Mouse (Mus musculus): Measurements from ENCODE around the gene Adam1a. TPM values are rescaled to one million over a fixed set of nuclear protein-coding genes. Genes with fewer than 3 reads are reported as not detected.

The Adam1a gene
- polyA plus RNA-seq (2015; fragmentation: Nextera tagmentation; extraction: Ambion mirVana): 1.1 TPM in 2 replicates

GRCm38 (mm10) chr5:121544910-121545792 lies at the start of gene Adam1a, which contains the start of gene Gm42878:
Adam1a (minus strand) TSS chr5:121545482.
Gm42878 (minus strand) TSS chr5:121545482.
- ATAC-seq (ENCODE audit: low read depth): peak; percentile 75
- Histone ChIP-seq H3K27ac (ENCODE audit: low read length) (peak within 1 kb of the TSS; percentile 92), H3K4me1 (replicated peaks; ENCODE audit: control insufficient read depth, insufficient read depth, low read length) (peaks cover 16% of the 10 kb centered on the region), H3K9ac (ENCODE audit: low read length) (peak within 1 kb of the TSS; percentile 95), H3K36me3 (ENCODE audit: control insufficient read depth, insufficient read depth, low read length) (no peaks in the 10 kb centered on the region), H3K9me3 (ENCODE audit: control insufficient read depth, low read length) (no peaks in the 10 kb centered on the region), H3K4me3 (ENCODE audit: low read length) (peak within 1 kb of the TSS; percentile 97), H3K4me2 (ENCODE audit: low read depth, low read length) (peak within 1 kb of the TSS; percentile 72), H3K27me3 (ENCODE audit: control insufficient read depth, insufficient read depth, low read depth, low read length) (no peaks in the 10 kb centered on the region)
- under 1% methylated on average over 70 of the region's 97 CpGs for WGBS

DNA sequence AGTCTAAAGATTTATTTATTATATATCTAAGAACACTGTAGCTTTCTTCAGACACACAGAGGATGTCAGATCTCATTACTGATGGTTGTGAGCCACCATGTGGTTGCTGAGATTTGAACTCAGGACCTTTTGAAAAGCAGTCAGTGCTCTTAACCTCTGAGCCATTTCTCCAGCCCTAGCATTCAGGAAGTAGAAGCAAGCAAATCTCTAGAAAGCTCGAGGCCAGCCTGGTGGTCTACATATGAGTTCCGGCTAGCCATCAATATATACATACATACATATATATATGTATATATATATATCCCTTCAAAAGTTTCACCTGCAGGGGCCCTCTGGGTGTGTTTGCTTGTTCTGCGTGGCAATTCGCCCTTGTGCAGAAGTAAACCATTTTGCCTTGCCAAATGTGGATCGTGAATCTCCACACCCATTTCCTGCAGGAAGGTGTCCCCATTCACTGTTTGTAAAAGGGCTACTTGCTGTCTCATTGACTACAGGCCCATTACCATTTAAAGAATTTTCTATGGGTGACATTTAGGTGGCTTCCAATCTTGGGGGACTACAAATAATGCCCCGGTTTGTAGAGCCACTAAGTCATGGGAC lies 49.5 kb upstream of the Adam1a start:
- Histone ChIP-seq H3K36me3 (ENCODE audit: control insufficient read depth, insufficient read depth, low read length) (no peaks in the 10 kb centered on the region), H3K27me3 (ENCODE audit: control insufficient read depth, insufficient read depth, low read depth, low read length) (no peaks in the 10 kb centered on the region), H3K27ac (ENCODE audit: low read length) (no peak overlapping the region), H3K4me1 (replicated peaks; ENCODE audit: control insufficient read depth, insufficient read depth, low read length) (peaks cover 19% of the 10 kb centered on the region), H3K9ac (ENCODE audit: low read length) (no peak overlapping the region), H3K4me2 (ENCODE audit: low read depth, low read length) (no peak overlapping the region), H3K4me3 (ENCODE audit: low read length) (no peak overlapping the region), H3K9me3 (ENCODE audit: control insufficient read depth, low read length) (no peaks in the 10 kb centered on the region)
- no peak for ATAC-seq (ENCODE audit: low read depth)
- 71% methylated on average over 6 of the region's 6 CpGs for WGBS

GRCm38 (mm10) chr5:121593451-121594401 lies 48.4 kb upstream of the Adam1a start, which contains the start of gene Aldh2:
Aldh2 (minus strand) TSS chr5:121593824.
- H3K9me3 ChIP-seq (ENCODE audit: control insufficient read depth, low read length): no peaks in the 10 kb centered on the region
- H3K36me3 ChIP-seq (ENCODE audit: control insufficient read depth, insufficient read depth, low read length): no peaks in the 10 kb centered on the region
- WGBS: 5% methylated on average over 47 of the region's 47 CpGs
- peaks cover 19% of the 10 kb centered on the region for H3K4me1 ChIP-seq (replicated peaks; ENCODE audit: control insufficient read depth, insufficient read depth, low read length)
- H3K9ac ChIP-seq (ENCODE audit: low read length): peak within 1 kb of the TSS; percentile 81
- H3K27ac ChIP-seq (ENCODE audit: low read length): peak within 1 kb of the TSS; percentile 89
- peak within 1 kb of the TSS; percentile 80 for H3K4me2 ChIP-seq (ENCODE audit: low read depth, low read length)
- peak within 1 kb of the TSS; percentile 76 for H3K4me3 ChIP-seq (ENCODE audit: low read length)
- H3K27me3 ChIP-seq (ENCODE audit: control insufficient read depth, insufficient read depth, low read depth, low read length): no peaks in the 10 kb centered on the region
- ATAC-seq (ENCODE audit: low read depth): peak; percentile 92

DNA sequence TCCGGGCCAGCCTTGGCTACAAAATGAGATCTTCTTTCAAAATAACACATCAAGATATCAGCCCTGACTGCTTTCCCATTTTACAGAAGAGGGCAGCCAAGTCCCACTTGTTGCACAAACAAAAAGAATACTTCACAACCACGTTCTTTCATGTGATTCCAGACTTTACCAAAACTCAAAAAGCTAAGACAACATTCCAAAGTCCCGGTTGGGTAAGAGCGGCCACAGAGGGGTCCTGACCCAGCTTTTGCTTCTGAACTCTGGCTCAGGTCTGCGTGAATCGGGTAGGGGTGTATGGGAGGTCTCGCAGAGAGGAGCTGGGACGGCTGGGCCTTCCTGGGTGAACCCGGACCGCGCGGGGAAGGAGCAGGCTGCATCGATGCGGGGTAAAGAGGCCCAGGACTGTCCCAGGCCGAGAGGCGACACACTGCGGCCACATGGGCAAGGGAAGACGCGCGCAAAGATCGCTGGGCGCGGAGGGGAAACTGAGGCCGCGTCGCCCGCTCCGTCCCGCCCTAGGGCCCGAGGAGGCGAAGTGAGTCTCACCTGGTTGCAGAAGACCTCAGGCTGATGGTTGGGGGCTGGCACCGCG lies 47.6 kb upstream of the Adam1a start:
- 2% methylated on average over 33 of the region's 33 CpGs for WGBS
- ATAC-seq (ENCODE audit: low read depth): peak; percentile 59
- H3K9me3 ChIP-seq (ENCODE audit: control insufficient read depth, low read length): no peaks in the 10 kb centered on the region
- H3K9ac ChIP-seq (ENCODE audit: low read length): peak overlapping the region; percentile 81
- peak overlapping the region; percentile 89 for H3K27ac ChIP-seq (ENCODE audit: low read length)
- H3K27me3 ChIP-seq (ENCODE audit: control insufficient read depth, insufficient read depth, low read depth, low read length): no peaks in the 10 kb centered on the region
- peaks cover 22% of the 10 kb centered on the region for H3K4me1 ChIP-seq (replicated peaks; ENCODE audit: control insufficient read depth, insufficient read depth, low read length)
- peak overlapping the region; percentile 76 for H3K4me3 ChIP-seq (ENCODE audit: low read length)
- peak overlapping the region; percentile 80 for H3K4me2 ChIP-seq (ENCODE audit: low read depth, low read length)
- H3K36me3 ChIP-seq (ENCODE audit: control insufficient read depth, insufficient read depth, low read length): no peaks in the 10 kb centered on the region

GRCm38 (mm10) chr5:121592064-121592815 lies 47.0 kb upstream of the Adam1a start:
- Histone ChIP-seq H3K9ac (ENCODE audit: low read length) (peak overlapping the region; percentile 81), H3K4me3 (ENCODE audit: low read length) (peak overlapping the region; percentile 76), H3K4me2 (ENCODE audit: low read depth, low read length) (peak overlapping the region; percentile 80), H3K36me3 (ENCODE audit: control insufficient read depth, insufficient read depth, low read length) (no peaks in the 10 kb centered on the region), H3K9me3 (ENCODE audit: control insufficient read depth, low read length) (no peaks in the 10 kb centered on the region), H3K27ac (ENCODE audit: low read length) (peak overlapping the region; percentile 30), H3K4me1 (replicated peaks; ENCODE audit: control insufficient read depth, insufficient read depth, low read length) (peaks cover 28% of the 10 kb centered on the region), H3K27me3 (ENCODE audit: control insufficient read depth, insufficient read depth, low read depth, low read length) (no peaks in the 10 kb centered on the region)
- whole genome bisulfite sequencing: 46% methylated on average over 11 of the region's 11 CpGs
- ATAC-seq (ENCODE audit: low read depth): no peak

DNA sequence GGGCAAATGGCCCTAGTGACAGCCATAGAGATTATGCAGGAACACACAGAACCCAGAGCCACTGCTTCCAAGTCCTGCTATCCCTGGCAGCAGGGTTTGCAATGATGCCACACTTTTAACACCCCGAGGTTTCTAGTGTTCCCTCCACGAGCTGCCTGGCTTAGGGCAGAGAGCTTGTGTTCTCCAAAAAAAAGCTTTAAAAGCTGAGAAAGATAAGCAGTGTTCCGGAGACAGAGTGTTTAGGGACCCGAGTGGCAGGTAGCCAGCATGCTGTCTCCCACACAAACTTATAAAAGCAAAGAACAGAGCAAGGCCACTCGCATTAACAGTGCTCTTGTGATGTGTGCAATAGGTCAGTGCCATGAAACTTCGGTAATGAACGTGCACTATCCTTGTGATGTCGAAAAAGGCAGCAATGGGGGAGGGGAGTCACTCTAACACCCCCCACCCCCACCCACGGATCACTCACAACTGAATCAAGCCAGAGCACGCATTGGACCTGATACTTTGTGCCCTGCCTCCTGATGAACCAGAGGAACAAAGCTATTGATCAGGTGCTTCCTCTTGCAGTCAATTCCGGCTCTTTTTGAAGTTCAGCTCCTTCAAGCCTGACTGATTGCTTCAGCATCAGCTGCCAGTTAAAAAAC lies 46.3 kb upstream of the Adam1a start:
- H3K4me3 ChIP-seq (ENCODE audit: low read length): peak overlapping the region; percentile 76
- ATAC-seq (ENCODE audit: low read depth): no peak
- H3K36me3 ChIP-seq (ENCODE audit: control insufficient read depth, insufficient read depth, low read length): no peaks in the 10 kb centered on the region
- peak overlapping the region; percentile 30; the same call in 1 of the 2 replicates for H3K27ac ChIP-seq (ENCODE audit: low read length)
- no peaks in the 10 kb centered on the region for H3K9me3 ChIP-seq (ENCODE audit: control insufficient read depth, low read length)
- WGBS: 51% methylated on average over 11 of the region's 11 CpGs
- peak overlapping the region; percentile 12; the same call in 1 of the 2 replicates for H3K9ac ChIP-seq (ENCODE audit: low read length)
- peak overlapping the region; percentile 80 for H3K4me2 ChIP-seq (ENCODE audit: low read depth, low read length)
- no peaks in the 10 kb centered on the region for H3K27me3 ChIP-seq (ENCODE audit: control insufficient read depth, insufficient read depth, low read depth, low read length)
- peaks cover 35% of the 10 kb centered on the region for H3K4me1 ChIP-seq (replicated peaks; ENCODE audit: control insufficient read depth, insufficient read depth, low read length)

DNA sequence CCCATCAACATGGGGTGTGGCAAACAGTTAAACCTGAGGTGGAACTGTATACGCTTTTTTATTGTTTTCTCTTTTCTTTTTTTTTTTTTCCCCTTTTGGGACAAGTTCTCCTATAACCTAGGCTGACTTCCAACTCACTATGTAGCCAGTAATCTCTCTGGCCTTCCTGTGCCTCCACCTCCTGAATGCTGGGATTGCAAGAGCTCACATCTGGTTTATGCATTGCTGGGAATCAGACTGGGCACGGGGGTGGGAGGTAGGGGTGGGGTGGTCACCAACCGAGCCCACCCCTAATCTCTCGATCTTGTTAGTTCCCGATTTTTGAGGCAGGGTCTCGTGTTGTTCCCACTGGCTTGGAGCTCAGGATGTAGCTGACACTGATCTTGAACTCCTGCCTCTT lies 44.6 kb upstream of the Adam1a start:
- H3K27ac ChIP-seq (ENCODE audit: low read length): no peak overlapping the region
- no peak overlapping the region for H3K9ac ChIP-seq (ENCODE audit: low read length)
- H3K4me2 ChIP-seq (ENCODE audit: low read depth, low read length): no peak overlapping the region
- H3K36me3 ChIP-seq (ENCODE audit: control insufficient read depth, insufficient read depth, low read length): no peaks in the 10 kb centered on the region
- WGBS: 85% methylated on average over 6 of the region's 6 CpGs
- no peak overlapping the region for H3K4me3 ChIP-seq (ENCODE audit: low read length)
- H3K9me3 ChIP-seq (ENCODE audit: control insufficient read depth, low read length): no peaks in the 10 kb centered on the region
- no peak for ATAC-seq (ENCODE audit: low read depth)
- H3K27me3 ChIP-seq (ENCODE audit: control insufficient read depth, insufficient read depth, low read depth, low read length): no peaks in the 10 kb centered on the region
- peaks cover 45% of the 10 kb centered on the region for H3K4me1 ChIP-seq (replicated peaks; ENCODE audit: control insufficient read depth, insufficient read depth, low read length)
